Mouse (Mus musculus): Measurements from ENCODE around the gene Srp68.

GRCm38 (mm10) chr11:116228699-116229098 lies 45.3 kb downstream of the Srp68 start:
- TF ChIP-seq TAL1 (IDR thresholded peaks at IDR 0.05; ENCODE audit: low read length) (no peak), GATA1 (IDR thresholded peaks at IDR 0.05; ENCODE audit: low read length) (no peak)

Data from erythroblast, embryonic 14.5 days (primary cell).